ENCODE assay signal across 17 mouse cellular contexts in genomic region chr6:100135177-100135576, GRCm38 (mm10).
"Had no signal": no experiment of that assay in that cellular context is flagged by ENCODE, and none has a peak within 500 bp of the region (broad histone marks: within the 10 kb centered on the region; RNA-seq: fewer than 3 reads in every experiment).

No protein-coding gene starts in this region.

- H3K4me2 ChIP-seq: lung, embryonic 15.5 days; midbrain, embryonic 11.5 days; midbrain, embryonic 13.5 days; midbrain, embryonic 15.5 days; neural tube, embryonic 12.5 days; stomach, embryonic 15.5 days had no signal

- ATAC-seq: liver, postnatal 0 days; lung, postnatal 0 days; midbrain, embryonic 13.5 days; midbrain, embryonic 15.5 days had no signal

- H3K36me3 ChIP-seq: lung, embryonic 15.5 days; midbrain, embryonic 13.5 days; midbrain, embryonic 15.5 days; neural tube, embryonic 12.5 days; stomach, embryonic 15.5 days had no signal

- H3K9ac ChIP-seq: liver, postnatal 0 days; lung, embryonic 15.5 days; midbrain, embryonic 13.5 days; midbrain, embryonic 15.5 days; neural tube, embryonic 12.5 days; stomach, embryonic 15.5 days had no signal

- DNase-seq: liver, postnatal 0 days; lung, postnatal 14 days; lung, postnatal 36 days; right cerebral cortex, postnatal 14 days; thymus, adult 2 months; thymus, postnatal 25 days; thymus, postnatal 4 days had no signal

- H3K27ac ChIP-seq: lung, embryonic 15.5 days; macrophage; midbrain, embryonic 13.5 days; midbrain, embryonic 15.5 days; neural tube, embryonic 12.5 days; stomach, embryonic 15.5 days; stomach, postnatal 0 days had no signal

- H3K9me3 ChIP-seq: lung, embryonic 15.5 days; megakaryocyte, embryonic 14.5 days; midbrain, embryonic 13.5 days; midbrain, embryonic 15.5 days; neural tube, embryonic 12.5 days; stomach, embryonic 15.5 days had no signal

- H3K4me3 ChIP-seq: lung, embryonic 15.5 days; megakaryocyte, embryonic 14.5 days; midbrain, embryonic 13.5 days; midbrain, embryonic 15.5 days; neural tube, embryonic 12.5 days; stomach, embryonic 15.5 days had no signal

- H3K27me3 ChIP-seq: stomach, embryonic 15.5 days had no signal

- H3K4me1 ChIP-seq: lung, embryonic 15.5 days had no signal
